Mouse (Mus musculus) heart, embryonic 15.5 days (tissue): ENCODE data around the gene Tm9sf2. TPM values are rescaled to one million over a fixed set of nuclear protein-coding genes. Genes with fewer than 3 reads are reported as not detected.
"Not testable (repeated sequence)": the region's sequence is repeated elsewhere in the genome, so short reads cannot be mapped to it uniquely, and the experiment has no call there.

Experiments used
- ATAC-seq: fragments of 200-750 bp; cut with Nextera tagmentation; replicated peaks from 2 replicates; pipeline ENCODE4 v1.8.0; 2017; ENCODE audit warnings: low read depth, moderate TSS enrichment; ENCODE audit not compliant: insufficient number of reproducible peaks, insufficient read depth, low FRiP score
- H3K27ac ChIP-seq: fragments of 300-500 bp; sonication (generic); 2 replicates; pipeline ENCODE4 v1.5.1; 2015; ENCODE audit warnings: mild to moderate bottlenecking, inconsistent platforms
- H3K27me3 ChIP-seq: fragments of 300-500 bp; sonication (generic); 2 replicates; pipeline ENCODE4 v1.6.1; 2015; ENCODE audit warnings: inconsistent platforms
- H3K36me3 ChIP-seq: fragments of 300-500 bp; sonication (generic); 2 replicates; pipeline ENCODE4 v1.6.1; 2015; ENCODE audit warnings: mild to moderate bottlenecking, inconsistent platforms
- H3K4me1 ChIP-seq: fragments of 300-500 bp; sonication (generic); replicated peaks from 2 replicates; pipeline ENCODE4 v1.6.1; 2015; ENCODE audit warnings: inconsistent platforms
- H3K4me2 ChIP-seq: fragments of 300-500 bp; sonication (generic); 2 replicates; pipeline ENCODE4 v1.6.1; 2015; ENCODE audit warnings: inconsistent platforms, mild to moderate bottlenecking, moderate library complexity
- H3K4me3 ChIP-seq: fragments of 300-500 bp; sonication (generic); 2 replicates; pipeline ENCODE4 v1.5.1; 2015; ENCODE audit warnings: mild to moderate bottlenecking, inconsistent platforms
- H3K9ac ChIP-seq: fragments of 300-500 bp; sonication (generic); 2 replicates; pipeline ENCODE4 v1.6.1; 2015; ENCODE audit warnings: mild to moderate bottlenecking, inconsistent platforms
- H3K9me3 ChIP-seq: fragments of 300-500 bp; sonication (generic); replicated peaks from 2 replicates; pipeline ENCODE4 v1.6.1; 2016; ENCODE audit warnings: inconsistent platforms
- WGBS: fragments of 180-500 bp; shearing (Covaris S2); methylation state at CpG from one replicate; pipeline ENCODE4 v1.1.7; 2015; ENCODE audit warnings: mixed read lengths; 5-methylcytosine and 5-hydroxymethylcytosine counted together
- polyA plus RNA-seq: library from polyadenylated mRNA; unstranded; fragments of >200 nt; fragmentation: Nextera tagmentation; extraction: Ambion mirVana; gene quantifications from 2 replicates; pipeline ENCODE4 v1.2.1, GENCODE M21; 2015

Gene Tm9sf2
- polyA plus RNA-seq, 1 experiment from 2014 or later = 120 TPM

DNA sequence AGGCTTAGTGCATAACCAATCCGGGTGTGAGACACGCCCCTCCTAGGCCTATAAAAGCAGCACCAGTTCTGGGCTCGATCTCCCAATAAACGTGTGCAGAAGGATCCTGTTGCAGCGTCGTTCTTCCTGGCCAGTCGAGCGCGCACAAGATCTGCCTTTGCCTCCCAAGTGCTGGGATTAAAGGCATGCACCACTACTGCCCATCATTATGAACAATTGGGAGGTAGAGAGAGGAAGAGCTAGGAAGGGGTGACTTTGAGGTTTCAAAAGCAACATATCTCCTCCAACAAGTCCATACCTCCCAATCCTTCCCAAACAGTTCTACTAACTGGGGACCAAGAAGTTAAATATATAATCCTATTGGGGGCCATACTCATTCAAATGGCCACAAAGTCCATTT lies 4.9 kb upstream of the Tm9sf2 start:
- not testable (repeated sequence) for H3K4me2 ChIP-seq, H3K27ac ChIP-seq, H3K27me3 ChIP-seq, H3K4me3 ChIP-seq, H3K36me3 ChIP-seq, ATAC-seq, H3K9me3 ChIP-seq, H3K9ac ChIP-seq
- WGBS = 86% methylated on average over 9 of the region's 9 CpGs
- peaks cover 16% of the 10 kb centered on the region for H3K4me1 ChIP-seq

DNA sequence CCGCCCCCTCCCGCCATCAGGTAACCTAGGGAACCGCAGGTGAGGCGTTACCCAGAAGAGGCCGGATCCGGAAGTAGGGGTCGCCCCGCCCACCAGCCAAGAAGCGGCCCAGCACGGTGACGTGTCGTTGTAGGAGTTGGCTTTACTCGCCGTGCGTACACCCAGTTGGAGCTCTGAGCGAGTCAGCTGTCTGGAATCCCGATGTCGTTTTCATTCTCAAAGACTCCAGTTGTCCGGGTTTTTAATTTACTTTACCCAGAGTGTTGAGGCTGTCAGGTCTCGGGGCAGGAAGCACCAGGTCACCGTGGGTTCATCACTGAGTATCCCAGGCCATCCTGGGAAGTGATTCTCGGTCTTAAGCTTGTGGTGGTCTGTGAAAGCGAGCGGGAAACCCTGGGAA lies 2.0 kb upstream of the Tm9sf2 start:
- Histone ChIP-seq H3K4me3 (peak overlapping the region; percentile 45), H3K9me3 (no peaks in the 10 kb centered on the region), H3K27ac (peak overlapping the region; percentile 88), H3K4me1 (peaks cover 36% of the 10 kb centered on the region), H3K9ac (peak overlapping the region; percentile 45), H3K27me3 (no peaks in the 10 kb centered on the region), H3K36me3 (no peaks in the 10 kb centered on the region), H3K4me2 (peak overlapping the region; percentile 72)
- peak; percentile 91 for ATAC-seq
- under 1% methylated on average over 24 of the region's 24 CpGs for WGBS

- Histone ChIP-seq H3K9ac (peak overlapping the region; percentile 45), H3K27me3 (no peaks in the 10 kb centered on the region), H3K27ac (peak overlapping the region; percentile 88), H3K4me1 (peaks cover 37% of the 10 kb centered on the region), H3K36me3 (no peaks in the 10 kb centered on the region), H3K4me3 (peak overlapping the region; percentile 100), H3K9me3 (no peaks in the 10 kb centered on the region), H3K4me2 (peak overlapping the region; percentile 72)
- 64% methylated on average over 16 of the region's 16 CpGs for WGBS
- ATAC-seq = no peak
Measured at GRCm38 (mm10) chr14:122105391-122106285, 1.2 kb upstream of the Tm9sf2 start.

GRCm38 (mm10) chr14:122107481-122108214 lies 810 bp downstream of the Tm9sf2 start:
- Histone ChIP-seq H3K4me2 (peak overlapping the region; percentile 72), H3K36me3 (no peaks in the 10 kb centered on the region), H3K9me3 (no peaks in the 10 kb centered on the region), H3K9ac (peak overlapping the region; percentile 100), H3K4me3 (peak overlapping the region; percentile 100), H3K27me3 (no peaks in the 10 kb centered on the region), H3K27ac (peak overlapping the region; percentile 96), H3K4me1 (peaks cover 52% of the 10 kb centered on the region)
- WGBS = 4% methylated on average over 44 of the region's 44 CpGs
- ATAC-seq = peak; percentile 24; the same call in 1 of the 2 replicates

DNA sequence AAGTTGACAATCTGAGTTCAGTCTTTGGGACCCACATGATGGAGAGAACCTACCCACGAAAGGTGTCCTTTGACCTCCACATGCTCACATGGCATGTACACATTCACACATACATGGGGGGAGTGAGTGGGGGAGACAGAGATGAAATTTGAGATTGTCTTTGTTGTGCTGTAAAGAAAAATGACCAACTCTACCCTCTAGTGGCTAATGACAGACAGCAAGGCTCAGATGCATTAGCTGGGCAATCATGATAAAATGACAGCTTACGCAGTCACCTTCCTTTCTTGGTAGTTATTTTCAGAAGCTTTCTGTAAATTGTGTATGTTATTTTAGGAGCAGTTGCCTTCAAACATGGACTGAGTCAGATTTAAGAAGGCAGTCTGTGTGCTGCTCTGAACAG lies 4.8 kb downstream of the Tm9sf2 start:
- Histone ChIP-seq H3K9ac (no peak overlapping the region), H3K9me3 (no peaks in the 10 kb centered on the region), H3K4me3 (no peak overlapping the region), H3K4me2 (no peak overlapping the region), H3K4me1 (peaks cover 47% of the 10 kb centered on the region), H3K36me3 (no peaks in the 10 kb centered on the region), H3K27ac (no peak overlapping the region), H3K27me3 (no peaks in the 10 kb centered on the region)
- ATAC-seq = no peak
- WGBS = 82% methylated on average over 2 of the region's 2 CpGs

DNA sequence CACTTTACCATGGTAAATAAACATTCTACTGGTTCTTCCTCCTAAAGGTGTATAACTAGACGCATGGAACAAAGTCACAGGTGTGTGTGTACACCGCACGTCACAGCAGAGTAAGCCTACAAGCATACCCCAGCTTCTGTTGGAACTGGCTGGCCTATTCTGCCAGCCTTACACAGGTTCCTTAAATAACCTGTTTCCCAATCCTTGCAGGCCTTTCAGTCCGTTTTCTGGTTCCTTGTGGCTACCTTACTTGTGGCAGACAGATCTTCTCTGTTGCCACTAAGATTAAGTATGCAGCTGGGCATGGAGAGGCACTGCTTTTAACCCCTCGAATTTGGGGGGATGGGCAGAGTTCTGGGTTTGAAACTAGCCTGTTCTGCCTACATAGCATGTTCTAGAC lies 5.5 kb downstream of the Tm9sf2 start:
- H3K36me3 ChIP-seq = no peaks in the 10 kb centered on the region
- 78% methylated on average over 5 of the region's 5 CpGs for WGBS
- H3K4me2 ChIP-seq = no peak overlapping the region
- H3K27ac ChIP-seq = no peak overlapping the region
- no peak for ATAC-seq
- peaks cover 47% of the 10 kb centered on the region for H3K4me1 ChIP-seq
- H3K9ac ChIP-seq = no peak overlapping the region
- no peak overlapping the region for H3K4me3 ChIP-seq
- H3K9me3 ChIP-seq = no peaks in the 10 kb centered on the region
- no peaks in the 10 kb centered on the region for H3K27me3 ChIP-seq

DNA sequence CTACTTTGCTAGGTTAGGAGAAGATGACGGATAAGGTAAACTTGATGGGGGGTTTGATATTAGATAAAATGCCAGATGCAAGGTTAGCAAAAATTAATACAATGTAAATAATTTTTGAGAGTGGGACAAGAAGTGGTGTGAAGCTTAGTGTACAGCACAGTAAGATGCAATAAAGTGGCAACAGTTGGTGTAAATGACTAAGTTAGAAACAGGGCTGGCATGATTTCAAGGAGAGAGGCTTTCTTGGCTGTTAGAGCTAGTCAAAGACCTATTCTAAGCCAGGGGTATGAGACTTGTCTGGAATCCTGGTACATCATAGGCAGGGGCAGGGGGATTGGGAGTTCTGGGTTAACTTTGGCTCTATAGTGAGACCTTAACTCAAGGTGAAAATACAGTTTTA lies 9.4 kb downstream of the Tm9sf2 start:
- H3K27ac ChIP-seq = no peak overlapping the region
- peaks cover 20% of the 10 kb centered on the region; the same call in 1 of the 2 replicates for H3K4me1 ChIP-seq
- no peak overlapping the region for H3K4me3 ChIP-seq
- no peak overlapping the region for H3K9ac ChIP-seq
- no peak overlapping the region for H3K4me2 ChIP-seq
- 89% methylated on average over 1 of the region's 1 CpGs for WGBS
- no peak for ATAC-seq
- no peaks in the 10 kb centered on the region for H3K9me3 ChIP-seq
- H3K27me3 ChIP-seq = no peaks in the 10 kb centered on the region
- H3K36me3 ChIP-seq = no peaks in the 10 kb centered on the region

DNA sequence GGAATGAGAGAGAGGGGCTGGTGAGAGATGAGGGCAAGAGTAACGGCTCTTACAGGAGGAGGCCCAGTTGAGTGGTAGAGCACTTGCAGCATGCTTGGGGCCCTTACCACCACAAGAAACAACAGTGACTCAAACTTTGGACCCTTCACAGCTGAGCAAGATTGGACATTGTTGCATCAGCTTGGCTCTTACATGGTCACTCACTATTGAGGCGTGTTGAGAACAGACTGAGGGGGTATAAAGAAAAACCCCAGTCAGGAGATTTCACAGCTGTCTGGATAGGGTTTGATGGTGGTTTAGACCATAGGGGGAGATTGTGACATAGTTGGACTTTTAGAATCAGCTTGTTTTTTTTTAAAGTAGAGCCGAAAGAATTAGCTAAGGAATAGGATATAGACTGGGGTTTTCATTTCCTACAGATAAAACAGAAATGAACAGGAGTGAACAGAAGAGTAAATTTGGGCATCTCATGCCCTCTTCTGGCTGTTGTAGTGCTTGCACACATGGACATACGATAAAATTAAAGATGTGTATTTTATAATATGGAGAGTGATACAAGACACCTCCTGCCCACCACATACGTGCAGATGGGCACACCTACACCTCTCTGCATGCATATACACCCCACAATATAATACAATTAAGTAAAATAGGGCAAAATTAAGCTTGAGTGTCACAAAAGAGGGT lies 23.4 kb downstream of the Tm9sf2 start:
- ATAC-seq = no peak
- Histone ChIP-seq H3K4me2 (no peak overlapping the region), H3K4me1 (no peaks in the 10 kb centered on the region), H3K4me3 (no peak overlapping the region), H3K9ac (no peak overlapping the region), H3K27ac (no peak overlapping the region), H3K36me3 (peaks cover 30% of the 10 kb centered on the region), H3K9me3 (no peaks in the 10 kb centered on the region), H3K27me3 (no peaks in the 10 kb centered on the region)
- WGBS = 74% methylated on average over 5 of the region's 5 CpGs

GRCm38 (mm10) chr14:122131644-122132043 lies 24.8 kb downstream of the Tm9sf2 start:
- no peak overlapping the region for H3K9ac ChIP-seq
- H3K27ac ChIP-seq = no peak overlapping the region
- H3K27me3 ChIP-seq = no peaks in the 10 kb centered on the region
- H3K4me1 ChIP-seq = no peaks in the 10 kb centered on the region
- H3K4me2 ChIP-seq = no peak overlapping the region
- H3K9me3 ChIP-seq = no peaks in the 10 kb centered on the region
- peaks cover 27% of the 10 kb centered on the region for H3K36me3 ChIP-seq
- ATAC-seq = no peak
- WGBS = 81% methylated on average over 2 of the region's 2 CpGs
- H3K4me3 ChIP-seq = no peak overlapping the region

GRCm38 (mm10) chr14:122136368-122136928 lies 29.6 kb downstream of the Tm9sf2 start:
- H3K4me3 ChIP-seq = no peak overlapping the region
- no peak for ATAC-seq
- H3K4me1 ChIP-seq = no peaks in the 10 kb centered on the region
- no peak overlapping the region for H3K4me2 ChIP-seq
- no peak overlapping the region for H3K27ac ChIP-seq
- H3K9ac ChIP-seq = no peak overlapping the region
- no peaks in the 10 kb centered on the region for H3K27me3 ChIP-seq
- WGBS = 94% methylated on average over 3 of the region's 3 CpGs
- no peaks in the 10 kb centered on the region for H3K9me3 ChIP-seq
- peaks cover 34% of the 10 kb centered on the region for H3K36me3 ChIP-seq

- 66% methylated on average over 7 of the region's 7 CpGs for WGBS
- Histone ChIP-seq H3K4me1 (no peaks in the 10 kb centered on the region), H3K9me3 (no peaks in the 10 kb centered on the region), H3K4me3 (no peak overlapping the region), H3K4me2 (no peak overlapping the region), H3K9ac (no peak overlapping the region), H3K27ac (no peak overlapping the region), H3K27me3 (no peaks in the 10 kb centered on the region), H3K36me3 (peaks cover 41% of the 10 kb centered on the region)
- ATAC-seq = no peak
Measured at GRCm38 (mm10) chr14:122137234-122137633, 30.4 kb downstream of the Tm9sf2 start.
